Mouse (Mus musculus) T-helper 2 cell (primary cell): Measurements from ENCODE around the gene Sema3f.

ENCODE experiments used
- in situ Hi-C: fragments of 300-600 bp; cut with MboI, MseI; formaldehyde crosslinking; loops from one replicate; pipeline ENCODE4 v1.15.1; 2025; ENCODE audit warnings: high pct_unique_total_duplicates

Gene Sema3f

GRCm38 (mm10) chr9:107665308-107665707, 45.0 kb downstream of the Sema3f start:
- in situ Hi-C loops: no loop called here

- in situ Hi-C loops: no loop called here
Measured at GRCm38 (mm10) chr9:107663525-107663924, 46.8 kb downstream of the Sema3f start.

GRCm38 (mm10) chr9:107662342-107662741, 47.9 kb downstream of the Sema3f start:
- in situ Hi-C loops: no loop called here

- in situ Hi-C loops: no loop called here
Measured at GRCm38 (mm10) chr9:107660777-107661176, 49.5 kb downstream of the Sema3f start.

DNA sequence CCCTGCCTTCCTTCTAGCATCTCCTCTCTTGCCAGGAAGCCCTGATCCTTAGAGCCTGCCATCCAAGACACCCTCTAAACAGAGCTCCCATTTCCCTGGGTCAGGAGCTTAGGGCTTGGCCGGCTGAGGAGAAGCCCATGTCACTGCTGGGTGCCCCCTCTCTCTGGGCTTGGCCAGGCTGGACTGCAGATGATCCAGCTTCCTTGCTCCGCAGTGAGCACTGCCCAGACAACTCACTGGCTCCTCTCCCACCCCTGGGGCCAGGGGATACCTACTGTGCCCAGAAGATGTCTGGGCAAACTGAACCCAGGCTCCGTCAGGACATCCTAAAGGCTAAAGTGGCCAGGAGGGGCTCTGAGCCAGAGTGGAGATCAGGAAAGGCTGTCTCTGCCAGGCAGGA, 50.3 kb downstream of the Sema3f start:
- in situ Hi-C loops: no loop called here

DNA sequence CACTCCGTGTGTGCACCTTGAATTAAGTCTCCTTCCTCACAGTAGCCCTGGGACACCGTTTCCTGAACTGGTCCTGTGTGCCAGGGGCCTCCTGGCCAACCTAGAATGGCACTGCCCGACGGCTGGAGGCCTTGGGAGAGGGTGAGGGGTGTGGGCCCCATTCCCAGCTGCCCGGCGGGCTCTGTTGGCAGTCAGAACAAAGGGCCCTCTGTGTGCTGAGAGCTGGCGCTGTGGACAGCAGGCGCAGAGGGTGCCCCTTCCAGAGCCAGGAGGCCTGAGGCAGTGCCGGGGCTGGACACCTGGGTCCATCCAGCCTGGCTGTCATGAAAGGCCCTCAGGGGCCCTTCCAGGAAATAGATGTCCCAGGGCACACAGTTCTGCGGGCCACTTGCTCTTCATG, 50.7 kb downstream of the Sema3f start:
- in situ Hi-C loops: no loop called here

DNA sequence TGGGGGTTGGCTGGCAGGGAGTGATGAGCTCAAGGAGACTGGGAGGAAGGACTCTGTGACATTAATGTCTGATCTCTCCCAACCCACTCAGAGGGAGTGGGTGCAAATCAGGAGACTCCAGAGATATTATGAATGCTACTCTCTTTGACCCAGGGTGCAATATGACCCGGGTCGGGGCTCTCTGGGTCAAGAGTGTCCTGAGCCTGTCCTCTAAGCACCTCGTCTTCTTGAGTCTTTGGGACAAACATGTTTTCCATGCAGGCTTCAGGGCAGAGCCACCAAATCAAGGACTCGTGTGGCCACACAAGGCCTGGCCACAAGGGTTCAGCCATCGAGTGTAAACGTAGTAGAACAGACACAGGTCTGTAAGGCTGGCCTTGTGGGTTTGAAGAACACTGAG, 52.2 kb downstream of the Sema3f start:
- in situ Hi-C loops: no loop called here

GRCm38 (mm10) chr9:107657144-107657543, 53.1 kb downstream of the Sema3f start:
- in situ Hi-C loops: no loop called here

DNA sequence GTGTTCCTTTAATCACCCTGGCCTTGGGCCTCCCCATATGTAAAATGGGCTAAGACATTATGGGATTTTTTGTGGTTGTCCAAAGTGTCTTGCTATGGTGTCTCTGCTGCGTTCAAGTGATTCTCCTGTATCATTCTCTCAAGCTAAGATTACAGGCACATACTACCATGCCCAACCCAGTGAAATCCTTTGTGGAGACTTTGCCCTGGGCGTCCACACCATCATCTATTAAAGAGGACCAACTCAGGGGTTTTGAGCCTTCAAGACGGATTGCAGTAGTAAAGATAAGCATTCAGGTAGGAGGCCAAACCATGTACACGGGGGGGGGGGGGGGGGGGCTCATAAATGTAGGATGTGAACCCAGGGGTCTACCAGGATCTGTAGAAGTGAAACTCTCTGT, 55.7 kb downstream of the Sema3f start:
- in situ Hi-C loops: loop anchor here (5.0 kb wide), 1 partner anchor 53 kb away; no protein-coding TSS in a partner anchor

GRCm38 (mm10) chr9:107653474-107653873, 56.8 kb downstream of the Sema3f start:
- in situ Hi-C loops: loop anchor here (5.0 kb wide), 1 partner anchor 54 kb away; no protein-coding TSS in a partner anchor

GRCm38 (mm10) chr9:107650708-107651481, 59.4 kb downstream of the Sema3f start:
- in situ Hi-C loops: loop anchor here (5.0 kb wide), 1 partner anchor 56 kb away; no protein-coding TSS in a partner anchor

GRCm38 (mm10) chr9:107650225-107650624, 60.0 kb downstream of the Sema3f start:
- in situ Hi-C loops: loop anchor here (5.0 kb wide), 1 partner anchor 57 kb away; no protein-coding TSS in a partner anchor

DNA sequence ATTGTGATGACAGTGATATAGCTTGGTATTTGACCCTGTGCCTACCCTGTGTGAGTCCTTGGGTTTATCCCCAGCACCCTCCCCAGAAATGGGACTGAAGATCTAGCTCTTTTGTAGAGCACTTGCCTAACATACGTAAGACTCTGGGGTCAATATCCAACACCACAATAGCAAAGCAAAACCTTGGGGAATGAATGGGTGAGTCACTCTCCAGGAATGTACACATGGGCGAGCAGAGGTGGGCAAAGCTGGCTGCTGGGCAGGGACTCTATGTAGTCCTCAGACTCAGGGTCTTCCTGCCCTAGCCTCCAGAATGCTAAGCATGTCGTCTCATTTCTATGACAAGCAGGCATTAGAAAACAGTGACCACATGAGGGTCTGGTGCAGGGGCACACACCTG, 61.5 kb downstream of the Sema3f start:
- in situ Hi-C loops: no loop called here

DNA sequence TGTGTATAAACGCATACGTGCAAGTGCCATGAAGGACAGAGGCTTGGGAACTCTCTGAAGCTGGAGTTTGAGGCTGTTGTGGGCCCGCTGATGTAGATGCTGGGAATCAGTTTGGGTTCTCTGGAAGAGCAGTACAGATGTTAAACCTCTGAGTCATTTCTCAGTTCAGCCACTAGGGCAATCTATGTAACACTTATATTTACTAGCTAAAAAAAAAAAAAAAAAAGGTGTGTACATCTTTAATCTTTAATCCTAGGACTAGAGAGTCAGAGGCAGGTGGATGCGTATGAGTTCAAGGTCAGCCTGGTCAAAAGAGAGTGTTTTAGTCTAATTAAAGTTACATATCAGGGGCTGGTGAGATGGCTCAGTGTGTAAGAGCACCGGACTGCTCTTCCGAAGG, 63.3 kb downstream of the Sema3f start:
- in situ Hi-C loops: no loop called here

DNA sequence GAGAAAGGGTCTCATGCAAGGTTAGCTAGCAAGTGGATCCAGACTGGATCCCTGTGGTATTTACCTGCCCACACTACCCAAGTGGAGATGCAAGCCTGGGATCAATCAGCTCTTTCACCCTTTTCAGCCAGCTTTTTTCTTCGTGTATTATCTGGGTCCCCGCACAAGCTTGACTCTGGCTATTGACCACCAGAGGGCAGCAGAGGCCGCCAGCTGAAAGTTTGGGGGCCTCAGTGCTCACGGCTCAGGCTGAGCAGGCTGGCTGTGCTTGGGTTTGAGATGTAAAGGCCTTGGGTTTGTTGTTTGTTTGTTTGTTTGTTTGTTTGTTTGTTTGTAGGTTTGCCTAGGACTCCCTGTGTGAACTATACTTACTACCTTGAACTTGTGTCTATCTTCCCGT, 64.7 kb downstream of the Sema3f start:
- in situ Hi-C loops: no loop called here

DNA sequence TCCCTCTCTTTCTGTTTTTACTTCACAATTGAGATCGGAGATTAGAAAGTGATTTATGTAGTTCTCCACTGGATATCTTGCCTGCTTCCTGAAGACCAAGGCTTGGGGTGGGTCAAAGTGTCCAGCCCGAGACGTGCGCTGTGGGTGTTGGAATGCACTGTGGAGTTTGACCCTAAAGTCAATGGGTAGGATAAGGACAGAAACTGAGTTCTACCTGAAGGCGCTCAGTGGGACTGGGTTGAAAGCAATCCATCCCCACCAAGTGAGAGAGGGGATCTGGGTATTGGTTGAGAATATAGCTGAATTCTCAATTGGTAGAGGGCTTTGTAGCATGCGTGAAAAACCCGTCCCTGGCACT, 65.1 kb downstream of the Sema3f start:
- in situ Hi-C loops: no loop called here

DNA sequence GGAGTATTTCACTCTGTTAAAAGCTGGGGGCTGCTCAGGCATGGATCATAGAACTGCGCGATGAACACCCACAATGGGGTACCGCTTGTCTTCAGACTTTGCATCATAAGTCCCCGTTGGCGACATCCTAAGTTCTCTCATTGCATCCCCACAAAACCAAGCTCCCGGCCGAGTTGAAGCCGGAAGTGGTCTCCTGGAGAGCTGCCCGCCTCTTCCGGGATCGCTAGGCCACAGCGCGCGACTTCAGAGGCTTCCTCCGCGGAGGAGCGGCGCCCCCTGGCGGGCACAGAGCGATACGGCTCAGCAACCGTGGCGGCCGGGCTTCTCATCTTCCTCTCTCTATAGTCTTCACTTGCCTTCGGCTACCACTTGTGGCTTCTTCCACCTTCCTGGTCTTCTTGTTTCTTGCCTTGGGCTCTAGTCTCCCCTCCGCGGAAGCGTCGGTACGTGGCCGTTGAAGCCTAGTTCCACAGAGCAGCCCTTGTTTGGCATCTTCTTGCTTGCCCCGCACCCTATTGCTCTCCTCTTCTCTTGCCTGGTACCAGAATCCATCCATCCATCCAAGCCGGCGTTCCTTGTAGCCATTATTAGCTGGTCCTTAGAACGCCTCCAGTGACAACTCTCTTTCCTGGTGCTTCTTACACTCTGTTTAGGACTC, 65.7 kb downstream of the Sema3f start:
- in situ Hi-C loops: loop anchor here (5.0 kb wide), 1 partner anchor 37 kb away; the partner anchor contains the start of gene Sema3b

GRCm38 (mm10) chr9:107643544-107644214, 66.6 kb downstream of the Sema3f start:
- in situ Hi-C loops: loop anchor here (5.0 kb wide), 1 partner anchor 36 kb away; the partner anchor contains the start of gene Sema3b

DNA sequence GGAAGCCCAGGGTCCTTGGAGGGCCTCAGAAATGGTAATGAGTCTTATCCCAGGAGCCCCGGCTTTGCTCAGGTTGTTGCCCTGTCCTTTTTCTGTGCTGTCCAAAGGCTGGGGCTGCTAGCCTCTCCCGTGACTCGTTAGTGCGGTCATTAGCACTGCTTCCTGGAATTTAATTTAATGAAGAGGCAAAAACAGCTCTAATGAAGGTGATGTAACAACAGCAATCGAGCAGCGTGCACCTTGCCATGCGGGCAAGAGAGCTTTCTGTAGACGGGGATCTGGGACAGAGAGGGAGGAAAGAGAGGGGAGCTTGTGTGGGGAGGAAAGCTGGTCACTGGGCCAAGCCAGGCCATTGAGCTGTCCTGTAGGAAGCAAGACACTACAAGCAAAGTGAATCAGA, 68.6 kb downstream of the Sema3f start:
- in situ Hi-C loops: loop anchor here (5.0 kb wide), 1 partner anchor 34 kb away; the partner anchor contains the start of gene Sema3b

GRCm38 (mm10) chr9:107640257-107640772, 70.0 kb downstream of the Sema3f start:
- in situ Hi-C loops: loop anchor here (5.0 kb wide), 1 partner anchor 33 kb away; the partner anchor contains the start of gene Sema3b

DNA sequence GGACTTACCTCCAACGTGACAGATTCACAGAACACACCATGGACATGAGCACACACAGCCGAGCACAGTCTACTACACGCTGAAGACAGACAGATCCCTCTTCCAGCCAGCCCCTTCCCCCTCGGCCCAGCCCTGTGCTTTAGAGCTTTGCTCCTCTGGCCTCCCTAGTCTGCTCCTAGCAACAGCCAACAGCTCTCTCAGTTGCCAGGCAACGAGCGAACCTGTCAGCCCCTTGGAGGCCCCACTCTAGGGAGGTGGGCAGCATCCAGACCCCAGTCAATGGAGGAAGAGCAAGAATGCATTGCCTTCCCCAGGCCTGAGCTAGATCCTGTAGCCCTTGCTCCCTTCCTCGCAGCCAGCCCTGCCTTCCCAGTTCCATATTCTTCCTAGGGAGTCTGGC, 73.2 kb downstream of the Sema3f start:
- in situ Hi-C loops: no loop called here
